Mouse (Mus musculus) layer of hippocampus, postnatal 14 days (tissue): Measurements from ENCODE around the gene Bcl2l11. TPM values are rescaled to one million over a fixed set of nuclear protein-coding genes. Genes with fewer than 3 reads are reported as not detected.

Experiments
- DNase-seq, 2 experiments: peaks; one replicate each; pipeline ENCODE4 v3.0.0; 2021 to 2022; ENCODE audit warnings: low spot score in 2 of 2, mixed read lengths in 1 of 2
- total RNA-seq, 2 experiments: library from RNA; stranded (reverse); gene quantifications; 2 replicates each; pipeline ENCODE4 v1.2.3; 2021

Bcl2l11 gene
- total RNA-seq, 2 experiments from 2014 or later = 8.4 to 8.8 TPM

DNA sequence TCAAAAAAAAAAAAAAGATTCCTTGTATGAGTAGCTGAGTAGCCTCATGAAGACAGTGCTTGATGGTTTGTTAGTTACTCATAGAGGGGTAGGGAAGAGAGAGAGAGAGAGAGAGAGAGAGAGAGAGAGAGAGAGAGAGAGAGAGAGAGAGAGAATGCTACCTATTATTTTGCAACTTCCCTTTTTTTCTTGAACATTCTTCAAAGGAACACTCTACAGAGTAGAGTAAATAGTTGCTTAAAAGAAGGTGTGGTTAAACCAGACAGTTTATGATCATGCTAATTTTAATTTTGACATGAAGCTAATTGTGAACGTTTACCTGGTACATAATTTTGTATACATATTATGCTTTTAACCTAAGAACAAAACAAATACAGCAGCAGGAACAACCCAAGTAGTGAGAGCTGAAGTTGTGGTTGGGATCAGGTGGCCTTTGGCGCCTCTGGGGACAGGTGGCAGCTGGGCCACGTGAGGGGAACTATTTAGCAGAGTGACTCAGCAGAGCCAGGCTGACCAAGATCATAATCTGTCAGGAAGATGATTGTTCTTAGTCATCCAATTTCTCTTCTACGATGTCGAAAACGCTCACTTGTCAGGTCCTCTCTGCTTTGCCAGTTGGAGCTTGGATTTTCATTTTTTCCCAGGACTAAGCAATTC, 78.0 kb downstream of the Bcl2l11 start:
- no peak for DNase-seq

GRCm38 (mm10) chr2:128208541-128208940, 82.7 kb downstream of the Bcl2l11 start:
- DNase-seq = no peak

DNA sequence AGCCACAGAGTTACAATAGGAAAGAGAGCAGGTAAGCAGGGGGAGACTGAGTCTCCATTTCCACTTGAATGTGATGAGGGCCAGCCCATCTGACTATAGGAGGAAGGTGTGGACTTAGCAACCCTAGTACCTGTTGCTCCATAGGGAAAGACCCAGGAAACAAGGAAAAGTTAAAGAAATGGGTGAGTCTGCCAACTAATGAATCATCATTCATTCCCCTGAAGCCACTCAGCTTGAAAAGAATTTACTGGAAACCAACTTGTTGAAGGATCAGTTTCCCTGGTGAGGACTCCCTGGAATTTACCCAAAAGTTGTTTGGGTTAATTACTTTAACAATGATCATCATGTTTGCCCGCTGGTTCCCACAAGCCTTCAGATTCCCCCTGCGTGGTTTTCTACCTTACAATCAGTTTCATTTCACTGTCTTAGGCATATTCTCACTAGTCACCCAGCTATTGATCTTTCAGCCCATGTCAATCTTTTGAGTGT, 84.0 kb downstream of the Bcl2l11 start:
- DNase-seq = no peak

DNA sequence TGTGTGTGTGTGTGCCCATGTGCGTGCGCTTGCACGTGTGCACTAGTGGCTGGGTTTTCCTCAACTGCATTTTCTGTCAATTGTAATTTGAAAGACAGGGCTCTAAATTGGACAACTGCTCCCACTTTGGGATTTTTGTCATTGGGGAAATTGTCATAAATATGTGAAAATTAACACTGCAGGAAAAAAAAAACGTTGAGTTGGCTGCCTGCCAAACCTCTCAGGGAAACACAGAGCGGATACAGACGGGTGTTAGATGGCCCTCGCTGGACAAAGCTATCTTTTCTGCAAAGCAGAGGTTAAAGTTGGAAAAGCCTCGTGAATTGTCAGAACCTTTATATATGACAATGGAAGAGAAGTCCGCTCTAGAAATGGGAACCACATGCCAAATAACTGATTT, 84.5 kb downstream of the Bcl2l11 start:
- no peak for DNase-seq

DNA sequence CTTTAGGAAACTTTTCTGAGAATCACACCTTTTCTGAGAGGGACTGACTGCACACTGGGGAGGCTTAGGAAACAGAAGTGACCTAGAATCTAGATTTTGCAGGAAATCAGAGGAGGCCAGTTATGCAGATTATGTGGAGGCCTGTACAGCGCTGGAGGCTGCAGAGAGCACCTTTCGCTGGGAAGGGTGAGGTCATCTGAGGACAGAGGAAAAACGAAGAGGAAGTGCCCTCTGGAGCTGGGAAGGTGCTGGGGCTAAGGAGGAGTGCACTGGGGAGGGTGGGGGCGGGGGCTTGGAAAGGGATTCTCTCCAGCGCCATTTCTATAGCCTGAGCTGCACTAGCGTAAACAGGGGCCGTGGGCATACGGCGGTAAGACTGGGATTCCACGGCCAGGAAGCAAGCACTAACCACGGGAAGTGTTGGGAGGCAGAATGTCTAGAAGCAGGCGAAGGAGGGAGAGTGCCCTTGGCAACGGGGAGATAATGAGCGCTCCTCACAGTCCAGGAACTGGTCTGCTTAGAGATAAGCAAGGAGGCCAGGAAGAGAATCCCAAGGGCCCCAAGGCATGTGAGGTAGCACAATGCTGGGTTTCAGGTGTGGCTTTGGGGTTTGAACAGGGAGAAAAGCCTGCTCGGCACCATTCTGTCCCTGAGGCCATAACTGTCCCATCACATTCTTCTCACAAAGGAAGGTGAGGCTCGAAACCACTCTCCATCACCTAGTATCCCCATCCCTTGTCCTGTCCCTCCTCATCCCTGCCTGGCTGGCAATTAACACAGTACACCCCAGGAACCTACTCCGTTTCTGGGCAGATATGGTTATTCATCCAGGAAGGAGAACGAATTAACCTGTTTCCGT, 85.4 kb downstream of the Bcl2l11 start:
- no peak for DNase-seq

- DNase-seq = no peak
Observed at GRCm38 (mm10) chr2:128211881-128212209, 86.0 kb downstream of the Bcl2l11 start.
